Mouse (Mus musculus) retina, embryonic 14.5 days (tissue): ENCODE measurements around the gene Ncbp3.

Experiments used
- DNase-seq: peaks from one replicate; pipeline ENCODE4 v3.0.0-alpha.2; 2015; ENCODE audit warnings: low spot score

The Ncbp3 gene

DNA sequence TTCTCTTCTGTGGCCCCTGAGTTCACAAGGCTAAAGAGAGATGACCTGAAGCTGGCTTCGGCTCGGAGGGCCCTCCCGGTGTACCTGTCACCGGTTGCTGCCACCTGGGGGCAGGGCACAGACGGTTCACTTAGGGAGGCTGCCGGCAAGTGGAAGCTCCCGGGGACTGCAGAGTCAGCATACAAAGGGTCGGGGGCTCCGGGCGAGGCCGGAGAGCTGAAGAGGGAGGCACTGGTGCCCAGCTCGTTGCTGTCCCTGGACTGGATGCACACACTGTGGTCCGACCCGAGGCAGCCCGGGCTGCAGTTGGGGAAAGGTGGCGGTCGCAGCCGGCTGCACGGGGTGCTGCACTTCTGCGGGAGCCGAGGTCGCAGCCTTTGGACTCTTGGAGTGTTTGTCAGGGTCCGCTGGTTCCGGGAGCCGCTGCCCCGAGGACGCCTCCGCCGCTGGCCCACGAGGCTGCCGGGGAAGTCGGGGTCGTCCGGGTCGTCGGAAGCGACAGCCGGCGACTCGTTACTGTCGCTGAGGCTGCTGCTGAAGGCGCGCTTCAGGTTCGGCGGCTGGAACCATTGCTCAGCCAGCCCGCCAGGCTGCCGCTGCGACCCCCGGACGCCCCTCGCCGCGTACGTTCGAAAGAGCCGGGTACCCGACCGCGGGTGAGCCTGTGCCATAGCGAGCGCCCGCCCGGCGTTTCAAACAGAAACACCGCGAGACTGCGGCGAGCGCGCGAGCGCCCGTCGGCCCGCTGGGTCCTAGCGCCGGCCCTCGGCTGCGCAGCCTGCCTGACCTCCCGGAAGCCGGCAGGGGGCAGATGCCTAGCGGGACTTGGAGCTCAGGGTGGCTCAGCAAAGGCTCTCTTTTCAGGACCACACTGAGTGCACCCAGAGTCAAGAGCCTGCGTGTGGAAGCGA lies 90.3 kb downstream of the Ncbp3 start, which contains the start of gene Haspin:
Haspin (minus strand) TSS at position 704 of the 911 bp plus-strand sequence.
- peak; percentile 94 for DNase-seq
